Mouse (Mus musculus) heart, embryonic 13.5 days (tissue): ENCODE measurements around the gene Twist2. TPM values are rescaled to one million over a fixed set of nuclear protein-coding genes. Genes with fewer than 3 reads are reported as not detected.

Experiments
- ATAC-seq: fragments of 200-750 bp; cut with Nextera tagmentation; 2 replicates; pipeline ENCODE4 v1.8.0; 2017; ENCODE audit warnings: moderate TSS enrichment; ENCODE audit not compliant: insufficient number of reproducible peaks, low FRiP score, low TSS enrichment; ENCODE audit errors: extremely low read depth
- H3K27ac ChIP-seq: fragments of 300-500 bp; sonication (generic); replicated peaks from 2 replicates; pipeline ENCODE4 v1.5.1; 2015; ENCODE audit warnings: moderate library complexity, mild to moderate bottlenecking, inconsistent platforms
- H3K27me3 ChIP-seq: fragments of 300-500 bp; sonication (generic); replicated peaks from 2 replicates; pipeline ENCODE4 v1.6.1; 2015; ENCODE audit warnings: mild to moderate bottlenecking, inconsistent platforms
- H3K36me3 ChIP-seq: fragments of 300-500 bp; sonication (generic); 2 replicates; pipeline ENCODE4 v1.6.1; 2015; ENCODE audit warnings: mild to moderate bottlenecking, inconsistent platforms
- H3K4me1 ChIP-seq: fragments of 300-500 bp; sonication (generic); 2 replicates; pipeline ENCODE4 v1.6.1; 2015; ENCODE audit warnings: inconsistent platforms
- H3K4me2 ChIP-seq: fragments of 300-500 bp; sonication (generic); 2 replicates; pipeline ENCODE4 v1.6.1; 2015; ENCODE audit warnings: inconsistent platforms, mild to moderate bottlenecking, moderate library complexity
- H3K4me3 ChIP-seq: fragments of 300-500 bp; sonication (generic); 2 replicates; pipeline ENCODE4 v1.5.1; 2015; ENCODE audit warnings: moderate library complexity, mild to moderate bottlenecking, inconsistent platforms
- H3K9ac ChIP-seq: fragments of 300-500 bp; sonication (generic); 2 replicates; pipeline ENCODE4 v1.6.1; 2015; ENCODE audit warnings: inconsistent platforms, mild to moderate bottlenecking, moderate library complexity
- H3K9me3 ChIP-seq: fragments of 300-500 bp; sonication (generic); 2 replicates; pipeline ENCODE4 v1.6.1; 2016; ENCODE audit warnings: inconsistent platforms
- WGBS: fragments of 180-500 bp; shearing (Covaris S2); methylation state at CpG from one replicate; pipeline ENCODE4 v1.1.7; 2015; ENCODE audit warnings: mixed read lengths; 5-methylcytosine and 5-hydroxymethylcytosine counted together
- polyA plus RNA-seq: library from polyadenylated mRNA; unstranded; fragments of >200 nt; fragmentation: Nextera tagmentation; extraction: Ambion mirVana; gene quantifications from 2 replicates; pipeline ENCODE4 v1.2.1, GENCODE M21; 2015

The Twist2 gene
- polyA plus RNA-seq = 2.4 and 3.9 TPM in 2 replicates

- Histone ChIP-seq H3K27ac (peak within 1 kb of the TSS; percentile 42; the same call in 1 of the 2 replicates), H3K4me1 (peaks cover 27% of the 10 kb centered on the region), H3K9me3 (no peaks in the 10 kb centered on the region), H3K4me3 (peak within 1 kb of the TSS; percentile 57), H3K27me3 (peaks cover 84% of the 10 kb centered on the region), H3K9ac (peak within 1 kb of the TSS; percentile 74), H3K36me3 (no peaks in the 10 kb centered on the region), H3K4me2 (peak within 1 kb of the TSS; percentile 84)
- WGBS = under 1% methylated on average over 70 of the region's 77 CpGs
- no peak; the same call in 1 of the 2 replicates for ATAC-seq
Observed at GRCm38 (mm10) chr1:91800967-91801843, at the start of gene Twist2. TSS of gene Twist2 (plus strand) at chr1:91801461.

GRCm38 (mm10) chr1:91752931-91753330, 48.3 kb upstream of the Twist2 start:
- Histone ChIP-seq H3K9ac (no peak overlapping the region), H3K4me3 (no peak overlapping the region), H3K9me3 (no peaks in the 10 kb centered on the region), H3K27me3 (0 out of 2 replicates have a peak, but pooled peaks cover 10% of the 10 kb centered on the region), H3K4me2 (no peak overlapping the region), H3K27ac (no peak overlapping the region), H3K36me3 (no peaks in the 10 kb centered on the region), H3K4me1 (peaks cover 4% of the 10 kb centered on the region)
- ATAC-seq = no peak
- WGBS = 77% methylated on average over 9 of the region's 9 CpGs

- Histone ChIP-seq H3K4me2 (peak overlapping the region; percentile 56), H3K9me3 (no peaks in the 10 kb centered on the region), H3K4me3 (peak overlapping the region; percentile 22), H3K4me1 (peaks cover 4% of the 10 kb centered on the region), H3K9ac (peak overlapping the region; percentile 57), H3K27ac (no peak overlapping the region), H3K36me3 (no peaks in the 10 kb centered on the region), H3K27me3 (no peaks in the 10 kb centered on the region)
- ATAC-seq = no peak
- 2% methylated on average over 9 of the region's 9 CpGs for WGBS
Observed at GRCm38 (mm10) chr1:91755102-91755501, 46.2 kb upstream of the Twist2 start.

GRCm38 (mm10) chr1:91757292-91757691, 44.0 kb upstream of the Twist2 start:
- Histone ChIP-seq H3K36me3 (no peaks in the 10 kb centered on the region), H3K9me3 (no peaks in the 10 kb centered on the region), H3K4me2 (peak overlapping the region; percentile 56), H3K27me3 (no peaks in the 10 kb centered on the region), H3K4me3 (peak overlapping the region; percentile 17; the same call in 1 of the 2 replicates), H3K9ac (0 out of 2 replicates have a peak overlapping the region, but pooled peaks have one; percentile 33), H3K4me1 (peaks cover 8% of the 10 kb centered on the region), H3K27ac (no peak overlapping the region)
- WGBS = 44% methylated on average over 16 of the region's 16 CpGs
- ATAC-seq = no peak

- H3K36me3 ChIP-seq = no peaks in the 10 kb centered on the region
- H3K27me3 ChIP-seq = no peaks in the 10 kb centered on the region
- no peak overlapping the region for H3K4me3 ChIP-seq
- peaks cover 8% of the 10 kb centered on the region for H3K4me1 ChIP-seq
- H3K9ac ChIP-seq = no peak overlapping the region
- no peak overlapping the region for H3K27ac ChIP-seq
- no peak for ATAC-seq
- 45% methylated on average over 2 of the region's 2 CpGs for WGBS
- no peaks in the 10 kb centered on the region for H3K9me3 ChIP-seq
- no peak overlapping the region for H3K4me2 ChIP-seq
Observed at GRCm38 (mm10) chr1:91758143-91758542, 43.1 kb upstream of the Twist2 start.

GRCm38 (mm10) chr1:91758600-91759515, 42.4 kb upstream of the Twist2 start:
- Histone ChIP-seq H3K36me3 (no peaks in the 10 kb centered on the region), H3K4me2 (no peak overlapping the region), H3K9ac (no peak overlapping the region), H3K27ac (no peak overlapping the region), H3K27me3 (no peaks in the 10 kb centered on the region), H3K4me1 (peaks cover 8% of the 10 kb centered on the region), H3K4me3 (no peak overlapping the region), H3K9me3 (no peaks in the 10 kb centered on the region)
- 66% methylated on average over 12 of the region's 12 CpGs for WGBS
- ATAC-seq = no peak

- Histone ChIP-seq H3K9ac (no peak overlapping the region), H3K4me1 (peaks cover 8% of the 10 kb centered on the region), H3K27ac (0 out of 2 replicates have a peak overlapping the region, but pooled peaks have one; percentile 28), H3K9me3 (no peaks in the 10 kb centered on the region), H3K27me3 (no peaks in the 10 kb centered on the region), H3K4me2 (no peak overlapping the region), H3K36me3 (no peaks in the 10 kb centered on the region), H3K4me3 (no peak overlapping the region)
- ATAC-seq = no peak
- WGBS = 61% methylated on average over 14 of the region's 14 CpGs
Observed at GRCm38 (mm10) chr1:91760140-91760986, 40.9 kb upstream of the Twist2 start.

- ATAC-seq = no peak
Observed at GRCm38 (mm10) chr1:91762528-91763091, 38.7 kb upstream of the Twist2 start.

GRCm38 (mm10) chr1:91770221-91770624, 31.0 kb upstream of the Twist2 start:
- Histone ChIP-seq H3K36me3 (no peaks in the 10 kb centered on the region), H3K4me2 (peak overlapping the region; percentile 64), H3K27ac (no peak overlapping the region), H3K27me3 (peaks cover 15% of the 10 kb centered on the region; the same call in 1 of the 2 replicates), H3K4me1 (peaks cover 11% of the 10 kb centered on the region), H3K9ac (peak overlapping the region; percentile 34; the same call in 1 of the 2 replicates), H3K9me3 (no peaks in the 10 kb centered on the region), H3K4me3 (peak overlapping the region; percentile 30)
- WGBS = 8% methylated on average over 12 of the region's 12 CpGs
- no peak for ATAC-seq

More at GRCm38 (mm10) chr1:91762528-91763091, 38.7 kb upstream of the Twist2 start:
- peaks cover 4% of the 10 kb centered on the region; the same call in 1 of the 2 replicates for H3K4me1 ChIP-seq
- H3K27me3 ChIP-seq = no peaks in the 10 kb centered on the region
- H3K4me3 ChIP-seq = no peak overlapping the region
- H3K27ac ChIP-seq = no peak overlapping the region
- no peak overlapping the region for H3K4me2 ChIP-seq
- no peaks in the 10 kb centered on the region for H3K9me3 ChIP-seq
- no peaks in the 10 kb centered on the region for H3K36me3 ChIP-seq
- H3K9ac ChIP-seq = no peak overlapping the region
- 58% methylated on average over 12 of the region's 12 CpGs for WGBS

GRCm38 (mm10) chr1:91770676-91771075, 30.6 kb upstream of the Twist2 start:
- ATAC-seq = no peak
- Histone ChIP-seq H3K9me3 (no peaks in the 10 kb centered on the region), H3K27me3 (peaks cover 15% of the 10 kb centered on the region; the same call in 1 of the 2 replicates), H3K9ac (peak overlapping the region; percentile 34; the same call in 1 of the 2 replicates), H3K27ac (no peak overlapping the region), H3K36me3 (no peaks in the 10 kb centered on the region), H3K4me3 (peak overlapping the region; percentile 30), H3K4me2 (peak overlapping the region; percentile 64), H3K4me1 (peaks cover 11% of the 10 kb centered on the region)
- WGBS = 2% methylated on average over 10 of the region's 10 CpGs
